Mouse (Mus musculus) heart, embryonic 11.5 days (tissue): ENCODE measurements around the gene Ift57. TPM values are rescaled to one million over a fixed set of nuclear protein-coding genes. Genes with fewer than 3 reads are reported as not detected.

Experiments
- polyA plus RNA-seq: library from polyadenylated mRNA; unstranded; fragments of >200 nt; fragmentation: Nextera tagmentation; extraction: Ambion mirVana; gene quantifications from 2 replicates; pipeline ENCODE4 v1.2.1, GENCODE M21; 2014

The Ift57 gene
- polyA plus RNA-seq, 1 experiment from 2014 or later: 14.6 TPM

Other genes starting within 250 kb of the Ift57 start
- 55.3 and 58.5 TPM in 2 replicates for gene Cd47, start 101.3 kb downstream of the Ift57 start, polyA plus RNA-seq